In genomic region chr1:104986222-104986973, GRCm38 (mm10) we compare ENCODE assay signal across 9 mouse cellular contexts.
DNase-seq lines count a peak whose midpoint lies in the region; ATAC-seq lines count a peak whose summit lies in the region.
"Had no signal": no experiment of that assay in that cellular context is flagged by ENCODE, and none has a peak within 500 bp of the region (broad histone marks: within the 10 kb centered on the region; RNA-seq: fewer than 3 reads in every experiment).

No protein-coding gene starts in this region.

- H3K4me1 ChIP-seq in forebrain, embryonic 11.5 days (replicated peaks; ENCODE audit: control insufficient read depth, insufficient read depth, low read length) = no peaks in the 10 kb centered on the region
- peaks cover 5% of the 10 kb centered on the region; the same call in 1 of the 2 replicates for H3K4me1 ChIP-seq in forebrain, embryonic 10.5 days
- no peaks in the 10 kb centered on the region for H3K4me1 ChIP-seq in neural tube, embryonic 15.5 days
- H3K4me1 ChIP-seq: stomach, embryonic 15.5 days had no signal

- no peak overlapping the region for H3K27ac ChIP-seq in forebrain, embryonic 11.5 days (ENCODE audit: low read depth, low read length)
- H3K27ac ChIP-seq in forebrain, embryonic 10.5 days = no peak overlapping the region
- H3K27ac ChIP-seq in neural tube, embryonic 15.5 days (replicated peaks) = no peak overlapping the region
- H3K27ac ChIP-seq: stomach, embryonic 15.5 days had no signal

- no peak overlapping the region for H3K4me3 ChIP-seq in forebrain, embryonic 11.5 days (ENCODE audit: low read depth, low read length)
- H3K4me3 ChIP-seq in forebrain, embryonic 10.5 days = no peak overlapping the region
- no peak overlapping the region for H3K4me3 ChIP-seq in neural tube, embryonic 15.5 days (replicated peaks)
- H3K4me3 ChIP-seq: stomach, embryonic 15.5 days had no signal

- no peak overlapping the region for H3K9ac ChIP-seq in forebrain, embryonic 11.5 days (ENCODE audit: low read length)
- no peak overlapping the region for H3K9ac ChIP-seq in neural tube, embryonic 15.5 days (replicated peaks)
- H3K9ac ChIP-seq: stomach, embryonic 15.5 days had no signal

- H3K4me2 ChIP-seq in forebrain, embryonic 11.5 days (ENCODE audit: low read depth, low read length, severe bottlenecking) = no peak overlapping the region
- no peak overlapping the region for H3K4me2 ChIP-seq in neural tube, embryonic 15.5 days
- H3K4me2 ChIP-seq: stomach, embryonic 15.5 days had no signal

- 37% methylated on average over 5 of the region's 5 CpGs for WGBS in forebrain, embryonic 11.5 days
- WGBS in forebrain, embryonic 10.5 days = 37% methylated on average over 5 of the region's 5 CpGs
- 31% methylated on average over 5 of the region's 5 CpGs for WGBS in neural tube, embryonic 15.5 days

- no peaks in the 10 kb centered on the region for H3K27me3 ChIP-seq in forebrain, embryonic 11.5 days (ENCODE audit: control insufficient read depth, insufficient read depth, low read length)
- no peaks in the 10 kb centered on the region for H3K27me3 ChIP-seq in forebrain, embryonic 10.5 days (ENCODE audit: poor library complexity, severe bottlenecking)
- H3K27me3 ChIP-seq in neural tube, embryonic 15.5 days (replicated peaks) = no peaks in the 10 kb centered on the region
- H3K27me3 ChIP-seq: stomach, embryonic 15.5 days had no signal

- no peaks in the 10 kb centered on the region for H3K36me3 ChIP-seq in forebrain, embryonic 11.5 days (ENCODE audit: control insufficient read depth, insufficient read depth, low read length)
- H3K36me3 ChIP-seq in forebrain, embryonic 10.5 days (replicated peaks) = no peaks in the 10 kb centered on the region
- H3K36me3 ChIP-seq in neural tube, embryonic 15.5 days = no peaks in the 10 kb centered on the region
- H3K36me3 ChIP-seq: stomach, embryonic 15.5 days had no signal

- 0 out of 2 replicates have a peak, but pooled peaks have one; percentile 66 for ATAC-seq in forebrain, embryonic 11.5 days (replicated peaks; ENCODE audit: low FRiP score)
- peak; percentile 69; the same call in 1 of the 2 replicates for ATAC-seq in neural tube, embryonic 15.5 days (ENCODE audit: low FRiP score)

- DNase-seq in forebrain, embryonic 11.5 days (ENCODE audit: low spot score) = no peak
- DNase-seq in forebrain, embryonic 10.5 days (ENCODE audit: extremely low spot score, low spot score) = no peak
- DNase-seq in thymus, postnatal 0 days (ENCODE audit: low spot score) = peak; percentile 59
- no peak for DNase-seq in thymus, postnatal 36 days
- peak; percentile 29 for DNase-seq in fibroblast of lung, adult 2 months (ENCODE audit: low read depth)
- DNase-seq in kidney, postnatal 14 days = peak; percentile 53
- no peak for DNase-seq in thymus, postnatal 4 days

- H3K9me3 ChIP-seq in forebrain, embryonic 11.5 days (ENCODE audit: control insufficient read depth, low read length) = no peaks in the 10 kb centered on the region
- H3K9me3 ChIP-seq in forebrain, embryonic 10.5 days = no peaks in the 10 kb centered on the region
- H3K9me3 ChIP-seq in neural tube, embryonic 15.5 days (replicated peaks) = no peaks in the 10 kb centered on the region
- H3K9me3 ChIP-seq: stomach, embryonic 15.5 days had no signal

Comparison
In these comparisons a context has a peak if more than half of its experiments do, and no peak if none do; other contexts are left out.
1. DNase-seq: peak in thymus, postnatal 0 days (single experiment), fibroblast of lung, adult 2 months (single experiment) and kidney, postnatal 14 days (single experiment); none in forebrain, embryonic 11.5 days (single experiment), forebrain, embryonic 10.5 days (single experiment), thymus, postnatal 36 days (0 of 2) and thymus, postnatal 4 days (single experiment).